Mouse (Mus musculus) lung, adult 2 months (tissue): ENCODE measurements around the gene Slc46a1.
A peak's percentile ranks its signal among the peaks of the same experiment; 100 is the strongest.

Experiments used
- CTCF ChIP-seq: fragments of 200-500 bp; IDR thresholded peaks from 2 replicates; pipeline ENCODE4 v1.5.1; 2011; ENCODE audit warnings: mild to moderate bottlenecking, low read length, control low read depth; ENCODE audit not compliant: insufficient read depth
- POLR2A ChIP-seq: fragments of 200-500 bp; IDR thresholded peaks from 2 replicates; pipeline ENCODE4 v1.6.1; 2011; ENCODE audit warnings: low read depth, mild to moderate bottlenecking, control low read depth, low read length, borderline replicate concordance; ENCODE audit errors: extremely low read depth

DNA sequence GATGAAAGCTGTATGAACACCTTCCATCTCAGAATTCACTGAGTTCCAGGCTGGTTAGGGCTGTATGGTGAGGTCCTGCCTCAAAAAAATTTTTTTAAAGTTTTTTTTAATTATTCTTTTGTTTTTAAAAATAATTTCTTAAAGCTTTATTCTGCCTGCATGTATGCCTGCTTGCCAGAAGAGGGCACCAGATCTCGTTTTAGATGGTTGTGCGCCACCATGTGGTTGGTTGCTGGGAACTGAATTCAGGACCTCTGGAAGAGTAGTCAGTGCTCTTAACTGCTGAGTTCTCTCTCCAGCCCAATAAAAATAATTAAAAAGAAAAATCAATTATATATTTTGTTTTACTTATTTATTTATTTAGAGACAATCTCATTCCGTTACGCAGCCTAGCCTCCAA lies 11.8 kb upstream of the Slc46a1 start:
- no peak for TF ChIP-seq POLR2A
- TF ChIP-seq CTCF, result peak; percentile 92
